Mouse (Mus musculus): ENCODE measurements around the gene Herc2. TPM values are rescaled to one million over a fixed set of nuclear protein-coding genes. Genes with fewer than 3 reads are reported as not detected.

Gene Herc2
- total and polyA plus RNA-seq, 2 experiments from 2014 or later: 41.8 to 89.2 TPM

DNA sequence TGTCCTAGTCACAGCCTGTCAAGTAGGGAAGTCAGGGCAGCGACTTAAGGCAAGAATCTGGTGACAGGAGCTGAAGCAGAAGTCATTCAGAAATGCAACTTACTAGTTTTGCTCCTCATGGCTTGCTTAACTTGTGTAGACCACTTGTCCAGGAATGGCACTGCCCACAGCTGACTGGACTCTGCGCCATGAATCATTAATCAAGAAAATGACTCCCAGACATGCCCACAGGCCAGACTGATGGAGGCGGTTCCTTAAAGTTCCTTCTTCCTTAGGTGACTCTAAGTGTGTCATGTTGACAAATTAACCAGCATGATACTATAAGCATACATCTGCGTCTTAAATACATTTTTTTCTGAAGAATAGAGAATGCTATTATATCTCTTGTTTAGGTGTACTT lies 113.3 kb downstream of the Herc2 start:
- Histone ChIP-seq H3K36me3 (ENCODE audit: insufficient read depth, low read length) (peaks cover 21% of the 10 kb centered on the region), H3K9me3 (ENCODE audit: low read length) (no peaks in the 10 kb centered on the region), H3K4me3 (ENCODE audit: low read length) (no peak overlapping the region), H3K27ac (no peak overlapping the region), H3K4me2 (ENCODE audit: low read depth, low read length) (no peak overlapping the region), H3K4me1 (ENCODE audit: insufficient read depth, low read length) (no peaks in the 10 kb centered on the region), H3K27me3 (ENCODE audit: insufficient read depth, low read length) (no peaks in the 10 kb centered on the region), H3K9ac (replicated peaks; ENCODE audit: low read length) (no peak overlapping the region)
- ATAC-seq (no peak), DNase-seq (ENCODE audit: low spot score) (no peak)
- WGBS: 96% methylated on average over 4 of the region's 4 CpGs
- no peak for TF ChIP-seq CTCF (IDR thresholded peaks at IDR 0.05; ENCODE audit: low read depth)

DNA sequence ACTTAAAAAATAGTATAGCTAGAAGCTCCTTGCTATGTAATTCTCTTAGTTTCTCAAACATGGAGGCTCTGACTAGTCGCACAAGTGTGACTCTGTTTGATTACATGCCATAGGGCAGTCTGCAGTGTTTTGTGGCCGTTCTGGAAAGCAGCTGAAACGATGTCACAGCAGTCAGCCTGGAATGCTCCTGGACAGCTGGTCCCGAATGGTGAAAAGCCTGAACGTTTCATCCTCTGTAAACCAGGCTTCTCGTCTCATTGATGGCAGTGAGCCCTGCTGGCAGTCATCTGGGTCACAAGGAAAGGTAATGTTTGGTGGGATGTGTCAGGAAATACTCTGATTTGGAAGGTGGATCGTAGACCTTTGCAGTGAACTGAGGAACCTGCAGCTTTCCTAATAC lies 118.7 kb downstream of the Herc2 start:
- peaks cover 11% of the 10 kb centered on the region for H3K36me3 ChIP-seq (ENCODE audit: insufficient read depth, low read length)
- WGBS: 45% methylated on average over 7 of the region's 7 CpGs
- no peak for DNase-seq (ENCODE audit: low spot score)
- H3K27ac ChIP-seq: no peak overlapping the region
- H3K9me3 ChIP-seq (ENCODE audit: low read length): no peaks in the 10 kb centered on the region
- no peaks in the 10 kb centered on the region for H3K27me3 ChIP-seq (ENCODE audit: insufficient read depth, low read length)
- no peaks in the 10 kb centered on the region for H3K4me1 ChIP-seq (ENCODE audit: insufficient read depth, low read length)
- ATAC-seq: no peak
- no peak for TF ChIP-seq CTCF (IDR thresholded peaks at IDR 0.05; ENCODE audit: low read depth)
- no peak overlapping the region for H3K4me3 ChIP-seq (ENCODE audit: low read length)
- H3K4me2 ChIP-seq (ENCODE audit: low read depth, low read length): no peak overlapping the region
- H3K9ac ChIP-seq (replicated peaks; ENCODE audit: low read length): no peak overlapping the region

DNA sequence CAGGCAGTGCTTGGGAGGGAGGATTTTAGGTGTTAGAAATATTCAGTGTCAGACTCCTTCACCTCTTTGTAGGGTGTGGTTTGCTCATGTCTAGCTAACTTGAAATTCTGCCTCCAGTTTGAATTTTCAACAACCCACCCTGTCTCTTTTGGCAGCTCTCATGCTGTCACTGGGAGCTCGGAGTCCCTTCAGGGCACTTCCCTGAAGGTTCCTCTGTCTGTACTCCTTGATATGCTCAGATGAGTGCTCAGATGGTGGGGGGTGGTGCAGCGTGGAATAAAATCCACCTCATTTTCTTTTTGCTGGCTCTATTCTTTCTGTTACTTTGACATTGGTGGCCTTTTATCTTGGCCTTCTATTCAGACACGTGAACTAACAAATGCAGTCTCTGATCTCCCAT lies 127.4 kb downstream of the Herc2 start:
- no peak for ATAC-seq
- Histone ChIP-seq H3K9me3 (ENCODE audit: low read length) (no peaks in the 10 kb centered on the region), H3K4me3 (ENCODE audit: low read length) (no peak overlapping the region), H3K27ac (no peak overlapping the region), H3K27me3 (ENCODE audit: insufficient read depth, low read length) (no peaks in the 10 kb centered on the region), H3K4me2 (ENCODE audit: low read depth, low read length) (no peak overlapping the region), H3K4me1 (ENCODE audit: insufficient read depth, low read length) (no peaks in the 10 kb centered on the region), H3K36me3 (ENCODE audit: insufficient read depth, low read length) (peaks cover 19% of the 10 kb centered on the region), H3K9ac (replicated peaks; ENCODE audit: low read length) (no peak overlapping the region)
- 65% methylated on average over 3 of the region's 3 CpGs for WGBS
- DNase-seq (ENCODE audit: low spot score): no peak
- no peak for TF ChIP-seq CTCF (IDR thresholded peaks at IDR 0.05; ENCODE audit: low read depth)

DNA sequence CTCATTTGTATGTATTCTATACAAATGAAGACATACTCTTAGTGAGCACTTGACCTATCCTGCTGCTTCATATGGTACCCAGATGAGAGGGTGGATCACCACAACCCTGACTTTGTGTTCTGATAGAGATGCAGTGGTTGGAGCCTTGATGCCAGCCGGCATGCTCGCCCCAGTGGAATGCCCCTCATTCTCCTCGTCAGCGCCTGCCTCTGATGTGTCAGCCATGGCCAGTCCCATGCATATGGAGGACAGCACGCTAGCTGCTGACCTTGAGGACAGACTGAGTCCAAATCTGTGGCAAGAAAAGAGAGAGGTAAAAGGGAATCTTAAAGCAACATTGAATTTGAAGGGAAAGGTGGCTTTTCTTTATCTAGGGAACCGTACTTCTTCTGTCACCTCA lies 141.0 kb downstream of the Herc2 start:
- no peaks in the 10 kb centered on the region for H3K9me3 ChIP-seq (ENCODE audit: low read length)
- no peak overlapping the region for H3K4me2 ChIP-seq (ENCODE audit: low read depth, low read length)
- H3K27ac ChIP-seq: no peak overlapping the region
- H3K4me3 ChIP-seq (ENCODE audit: low read length): no peak overlapping the region
- no peak overlapping the region for H3K9ac ChIP-seq (replicated peaks; ENCODE audit: low read length)
- no peaks in the 10 kb centered on the region for H3K4me1 ChIP-seq (ENCODE audit: insufficient read depth, low read length)
- H3K36me3 ChIP-seq (ENCODE audit: insufficient read depth, low read length): peaks cover 43% of the 10 kb centered on the region
- H3K27me3 ChIP-seq (ENCODE audit: insufficient read depth, low read length): no peaks in the 10 kb centered on the region
- TF ChIP-seq CTCF (IDR thresholded peaks at IDR 0.05; ENCODE audit: low read depth): no peak
- WGBS: 92% methylated on average over 6 of the region's 6 CpGs
- no peak for DNase-seq (ENCODE audit: low spot score)
- ATAC-seq: no peak

DNA sequence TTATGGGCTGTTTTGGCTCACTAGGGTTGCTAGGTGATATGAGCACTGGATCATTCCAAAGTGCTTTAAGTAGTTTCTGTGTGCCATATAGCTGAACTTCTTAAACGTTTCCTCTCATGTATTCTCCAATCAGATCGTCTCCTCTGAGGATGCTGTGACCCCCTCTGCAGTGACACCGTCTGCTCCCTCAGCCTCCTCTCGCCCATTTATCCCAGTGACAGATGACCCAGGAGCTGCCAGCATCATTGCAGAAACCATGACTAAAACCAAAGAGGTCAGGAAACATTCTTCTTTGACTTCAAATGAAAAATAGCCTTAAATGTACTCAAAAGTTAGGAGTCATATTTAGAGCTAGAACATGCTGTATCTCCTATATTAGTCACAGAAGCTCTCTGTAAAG lies 141.7 kb downstream of the Herc2 start:
- TF ChIP-seq CTCF (IDR thresholded peaks at IDR 0.05; ENCODE audit: low read depth): no peak
- no peaks in the 10 kb centered on the region for H3K27me3 ChIP-seq (ENCODE audit: insufficient read depth, low read length)
- no peak for ATAC-seq
- H3K9ac ChIP-seq (replicated peaks; ENCODE audit: low read length): no peak overlapping the region
- H3K4me1 ChIP-seq (ENCODE audit: insufficient read depth, low read length): no peaks in the 10 kb centered on the region
- no peak overlapping the region for H3K27ac ChIP-seq
- no peak overlapping the region for H3K4me2 ChIP-seq (ENCODE audit: low read depth, low read length)
- no peak for DNase-seq (ENCODE audit: low spot score)
- WGBS: 66% methylated on average over 4 of the region's 4 CpGs
- peaks cover 42% of the 10 kb centered on the region for H3K36me3 ChIP-seq (ENCODE audit: insufficient read depth, low read length)
- no peak overlapping the region for H3K4me3 ChIP-seq (ENCODE audit: low read length)
- no peaks in the 10 kb centered on the region for H3K9me3 ChIP-seq (ENCODE audit: low read length)

DNA sequence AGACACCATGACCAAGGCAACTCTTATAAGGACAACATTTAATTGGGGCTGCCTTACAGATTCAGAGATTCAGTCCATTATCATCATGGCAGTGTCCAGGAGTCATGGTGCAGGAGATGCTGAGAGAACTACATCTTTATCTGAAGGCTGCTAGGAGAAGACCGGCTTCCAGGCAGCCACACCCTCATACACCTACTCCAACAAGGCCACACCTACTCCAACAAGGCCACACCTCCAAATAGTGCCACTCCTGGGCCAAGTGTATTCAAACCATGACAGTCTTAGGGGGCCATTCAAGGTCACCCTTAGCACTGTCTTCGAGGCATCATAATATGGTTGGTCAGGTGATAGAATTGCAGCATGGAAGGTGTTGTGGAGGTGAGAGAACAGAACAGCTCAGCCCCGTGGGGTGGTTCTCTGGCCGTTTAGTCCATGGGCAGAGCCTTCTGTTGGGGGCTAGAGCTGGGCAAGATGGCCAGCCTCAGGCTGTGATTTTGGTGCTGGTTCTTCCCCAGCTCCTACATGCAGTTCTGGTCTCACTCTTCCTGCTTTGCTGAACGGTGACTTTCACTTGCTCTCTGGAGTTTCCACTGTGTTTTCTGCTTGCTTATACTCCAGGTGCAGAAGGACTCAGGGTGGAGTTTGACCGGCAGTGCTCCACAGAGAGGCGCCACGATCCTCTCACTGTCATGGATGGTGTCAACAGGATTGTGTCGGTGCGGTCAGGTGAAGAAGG lies 151.7 kb downstream of the Herc2 start:
- Histone ChIP-seq H3K27ac (no peak overlapping the region), H3K4me1 (ENCODE audit: insufficient read depth, low read length) (no peaks in the 10 kb centered on the region), H3K9me3 (ENCODE audit: low read length) (no peaks in the 10 kb centered on the region), H3K27me3 (ENCODE audit: insufficient read depth, low read length) (no peaks in the 10 kb centered on the region), H3K36me3 (ENCODE audit: insufficient read depth, low read length) (peaks cover 68% of the 10 kb centered on the region), H3K4me3 (ENCODE audit: low read length) (no peak overlapping the region), H3K9ac (replicated peaks; ENCODE audit: low read length) (no peak overlapping the region), H3K4me2 (ENCODE audit: low read depth, low read length) (no peak overlapping the region)
- TF ChIP-seq CTCF (IDR thresholded peaks at IDR 0.05; ENCODE audit: low read depth): no peak
- DNase-seq (ENCODE audit: low spot score) (no peak), ATAC-seq (no peak)
- 94% methylated on average over 10 of the region's 10 CpGs for WGBS

DNA sequence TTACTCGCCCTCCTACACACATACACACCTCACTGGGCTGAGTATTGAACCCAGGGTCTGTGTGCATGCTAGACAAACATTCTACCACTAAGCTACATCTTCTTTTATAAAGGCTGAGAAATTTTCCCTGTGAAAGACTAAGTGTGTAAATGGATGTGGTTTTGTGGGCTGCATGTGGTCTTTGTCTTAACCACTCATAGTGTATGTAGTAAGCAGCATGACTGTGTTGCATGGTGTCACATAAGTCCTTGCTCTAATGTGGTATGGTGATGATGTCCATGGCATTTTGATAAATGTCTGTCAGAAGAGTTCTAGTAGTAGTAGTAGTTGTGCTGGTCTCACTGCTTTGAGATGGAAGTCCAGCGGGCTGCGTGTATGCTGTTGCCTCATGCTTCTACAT lies 152.8 kb downstream of the Herc2 start:
- DNase-seq (ENCODE audit: low spot score): no peak
- H3K4me2 ChIP-seq (ENCODE audit: low read depth, low read length): no peak overlapping the region

More for the DNA sequence above, 152.8 kb downstream of the Herc2 start:
- no peak overlapping the region for H3K27ac ChIP-seq
- no peaks in the 10 kb centered on the region for H3K9me3 ChIP-seq (ENCODE audit: low read length)
- TF ChIP-seq CTCF (IDR thresholded peaks at IDR 0.05; ENCODE audit: low read depth): no peak
- ATAC-seq: no peak
- H3K9ac ChIP-seq (replicated peaks; ENCODE audit: low read length): no peak overlapping the region
- WGBS: 95% methylated on average over 3 of the region's 3 CpGs
- H3K4me3 ChIP-seq (ENCODE audit: low read length): no peak overlapping the region
- H3K4me1 ChIP-seq (ENCODE audit: insufficient read depth, low read length): no peaks in the 10 kb centered on the region
- H3K27me3 ChIP-seq (ENCODE audit: insufficient read depth, low read length): no peaks in the 10 kb centered on the region
- peaks cover 63% of the 10 kb centered on the region for H3K36me3 ChIP-seq (ENCODE audit: insufficient read depth, low read length)
